In the genomic region with DNA sequence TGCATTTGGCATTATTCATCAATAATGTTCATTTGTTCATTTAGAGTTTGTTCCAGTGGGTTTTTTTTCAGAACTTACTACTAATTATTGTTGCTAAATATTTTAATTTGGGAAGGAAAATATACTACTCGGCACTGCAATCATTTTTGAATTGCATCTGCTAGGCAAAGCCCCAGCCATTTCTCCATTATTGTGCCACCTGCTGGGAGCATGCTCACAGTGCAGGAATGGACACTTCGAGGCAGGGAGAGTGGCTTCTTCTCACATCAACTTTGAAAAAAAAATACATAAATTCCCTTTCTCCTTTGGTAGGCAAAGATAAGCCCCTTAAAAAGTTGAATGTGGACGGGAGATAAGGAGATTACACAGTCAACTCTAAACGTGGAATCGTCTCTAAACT, we compare ENCODE assay signal across 7 mouse cellular contexts.
A peak's percentile ranks its signal among the peaks of the same experiment; 100 is the strongest.
DNase-seq lines count a peak whose midpoint lies in the region; ATAC-seq and TF ChIP-seq lines count a peak whose summit lies in the region.

No protein-coding gene starts in this region.

- no peak overlapping the region for H3K4me3 ChIP-seq in hindbrain, postnatal 0 days (ENCODE audit: low read length)
- H3K4me3 ChIP-seq in hindbrain, embryonic 13.5 days: no peak overlapping the region
- no peak overlapping the region for H3K4me3 ChIP-seq in E14TG2a.4 (replicated peaks; ENCODE audit: low read length)

- H3K4me1 ChIP-seq in hindbrain, postnatal 0 days (ENCODE audit: insufficient read depth, low read length): no peaks in the 10 kb centered on the region
- H3K4me1 ChIP-seq in hindbrain, embryonic 13.5 days (replicated peaks): 0 out of 2 replicates have a peak, but pooled peaks cover 3% of the 10 kb centered on the region
- no peaks in the 10 kb centered on the region for H3K4me1 ChIP-seq in E14TG2a.4 (replicated peaks; ENCODE audit: low read depth, low read length)

- TF ChIP-seq CTCF in hindbrain, postnatal 0 days (IDR thresholded peaks at IDR 0.05; ENCODE audit: low read depth): peak; percentile 66
- peak; percentile 43 for TF ChIP-seq CTCF in E14TG2a.4 (conservative IDR thresholded peaks at IDR 0.05; ENCODE audit: low read length)

- H3K27ac ChIP-seq in hindbrain, postnatal 0 days: no peak overlapping the region
- no peak overlapping the region for H3K27ac ChIP-seq in hindbrain, embryonic 13.5 days

- no peak for ATAC-seq in hindbrain, postnatal 0 days
- no peak for ATAC-seq in hindbrain, embryonic 13.5 days (ENCODE audit: low FRiP score)

- DNase-seq in hindbrain, postnatal 0 days (ENCODE audit: low spot score): peak; percentile 56
- DNase-seq in ZHBTc4 (ENCODE audit: low read depth, low spot score): peak; percentile 25
- peak; percentile 53 for DNase-seq in layer of hippocampus, adult 11-12 months (ENCODE audit: low spot score)
- DNase-seq in right cerebral cortex, adult 2 months (ENCODE audit: low spot score in 2 of 2): peak; percentile 43 to 74
- DNase-seq in urinary bladder, postnatal 10 days (ENCODE audit: low spot score): no peak

- no peaks in the 10 kb centered on the region for H3K27me3 ChIP-seq in hindbrain, postnatal 0 days (ENCODE audit: insufficient read depth, low read length)
- H3K27me3 ChIP-seq in hindbrain, embryonic 13.5 days: no peaks in the 10 kb centered on the region
- no peaks in the 10 kb centered on the region for H3K27me3 ChIP-seq in E14TG2a.4 (ENCODE audit: insufficient read depth, low read length)

- no peak overlapping the region for H3K9ac ChIP-seq in hindbrain, postnatal 0 days (replicated peaks; ENCODE audit: low read length)
- H3K9ac ChIP-seq in hindbrain, embryonic 13.5 days: no peak overlapping the region

- H3K9me3 ChIP-seq in hindbrain, postnatal 0 days (ENCODE audit: low read length): no peaks in the 10 kb centered on the region
- H3K9me3 ChIP-seq in hindbrain, embryonic 13.5 days: no peaks in the 10 kb centered on the region
- H3K9me3 ChIP-seq in E14TG2a.4 (ENCODE audit: low read length): no peaks in the 10 kb centered on the region

- H3K36me3 ChIP-seq in hindbrain, postnatal 0 days (ENCODE audit: insufficient read depth, low read length): no peaks in the 10 kb centered on the region
- no peaks in the 10 kb centered on the region for H3K36me3 ChIP-seq in hindbrain, embryonic 13.5 days
- H3K36me3 ChIP-seq in E14TG2a.4 (ENCODE audit: insufficient read depth, low read length): no peaks in the 10 kb centered on the region

- no peak overlapping the region for H3K4me2 ChIP-seq in hindbrain, postnatal 0 days (ENCODE audit: low read depth, low read length)
- no peak overlapping the region for H3K4me2 ChIP-seq in hindbrain, embryonic 13.5 days

- WGBS in hindbrain, postnatal 0 days: 62% methylated on average over 5 of the region's 5 CpGs
- 71% methylated on average over 5 of the region's 5 CpGs for WGBS in hindbrain, embryonic 13.5 days
